Mouse (Mus musculus) spleen, adult 18-20 months (tissue): ENCODE measurements around the gene Kcnk4.

Experiments
- DNase-seq, 2 experiments: peaks; one replicate each; pipeline ENCODE4 v3.0.0; 2022; ENCODE audit warnings: mixed read lengths in 2 of 2

Kcnk4 gene

GRCm38 (mm10) chr19:6934195-6934977 lies at the start of gene Kcnk4:
TSS of gene Kcnk4 (minus strand) at chr19:6934515.
- no peak for DNase-seq

GRCm38 (mm10) chr19:6983621-6984020 lies 49.3 kb upstream of the Kcnk4 start:
- DNase-seq = no peak

- no peak for DNase-seq
Observed at GRCm38 (mm10) chr19:6981465-6981864, 47.1 kb upstream of the Kcnk4 start.

- DNase-seq = peak; percentile 97 to 98
Observed at GRCm38 (mm10) chr19:6980381-6981093, 46.2 kb upstream of the Kcnk4 start, which contains the start of gene Fkbp2. TSS of gene Fkbp2 (minus strand) at chr19:6980501.

- DNase-seq = peak; percentile 99
Observed at GRCm38 (mm10) chr19:6979486-6980380, 45.4 kb upstream of the Kcnk4 start.

GRCm38 (mm10) chr19:6979001-6979479 lies 44.7 kb upstream of the Kcnk4 start:
- DNase-seq = no peak

- DNase-seq = no peak
Observed at GRCm38 (mm10) chr19:6978639-6978974, 44.3 kb upstream of the Kcnk4 start.

GRCm38 (mm10) chr19:6977759-6978638 lies 43.7 kb upstream of the Kcnk4 start:
- DNase-seq = no peak

GRCm38 (mm10) chr19:6975537-6976521 lies 41.5 kb upstream of the Kcnk4 start, which contains the start of gene Plcb3:
TSS of gene Plcb3 (minus strand) at chr19:6976470.
- peak in 1 of 2 experiments; percentile 42 for DNase-seq

GRCm38 (mm10) chr19:6974211-6975205 lies 40.2 kb upstream of the Kcnk4 start, which contains the start of gene Ppp1r14b:
TSS of gene Ppp1r14b (plus strand) at chr19:6974968.
- peak; percentile 64 to 75 for DNase-seq

GRCm38 (mm10) chr19:6973581-6974190 lies 39.4 kb upstream of the Kcnk4 start:
- DNase-seq = no peak

GRCm38 (mm10) chr19:6972247-6972917 lies 38.1 kb upstream of the Kcnk4 start:
- DNase-seq = no peak

GRCm38 (mm10) chr19:6971644-6972043 lies 37.3 kb upstream of the Kcnk4 start:
- no peak for DNase-seq

GRCm38 (mm10) chr19:6970460-6971085 lies 36.3 kb upstream of the Kcnk4 start:
- DNase-seq = no peak

- peak; percentile 66 to 78 for DNase-seq
Observed at GRCm38 (mm10) chr19:6969665-6970381, 35.5 kb upstream of the Kcnk4 start.

GRCm38 (mm10) chr19:6969291-6969664 lies 35.0 kb upstream of the Kcnk4 start:
- no peak for DNase-seq
